In the genomic region with DNA sequence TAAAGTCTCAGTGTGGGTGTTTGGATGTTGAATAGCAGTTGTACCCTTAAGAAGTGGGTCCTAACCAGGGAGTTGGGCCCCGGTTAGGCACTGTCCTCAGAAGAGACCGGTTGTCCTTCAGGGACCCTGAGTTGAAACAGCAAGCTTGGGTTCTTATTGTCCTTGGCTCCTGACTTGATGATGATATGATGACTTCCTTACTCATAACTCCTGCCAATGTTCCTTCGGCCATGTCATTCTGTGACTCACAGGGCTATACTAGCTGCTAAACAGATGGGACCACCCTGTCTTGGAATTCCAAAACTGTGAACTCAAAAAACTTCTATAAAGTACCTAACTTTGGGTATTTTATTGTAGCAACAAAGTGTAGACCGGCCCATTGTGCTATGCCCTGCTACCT, we compare ENCODE assay signal across 11 mouse cellular contexts.
"Had no signal": no experiment of that assay in that cellular context is flagged by ENCODE, and none has a peak within 500 bp of the region (broad histone marks: within the 10 kb centered on the region; RNA-seq: fewer than 3 reads in every experiment).

No protein-coding gene starts in this region.

- ATAC-seq: liver, postnatal 0 days; midbrain, embryonic 15.5 days had no signal

- H3K4me2 ChIP-seq: liver, embryonic 11.5 days; midbrain, embryonic 11.5 days; midbrain, embryonic 15.5 days had no signal

- H3K27ac ChIP-seq: layer of hippocampus, adult 2 months; midbrain, embryonic 15.5 days had no signal

- H3K36me3 ChIP-seq: midbrain, embryonic 15.5 days had no signal

- H3K9me3 ChIP-seq: midbrain, embryonic 15.5 days had no signal

- H3K9ac ChIP-seq: liver, postnatal 0 days; midbrain, embryonic 15.5 days had no signal

- H3K4me3 ChIP-seq: layer of hippocampus, adult 2 months; midbrain, embryonic 15.5 days had no signal

- DNase-seq: kidney, postnatal 10 days; kidney, postnatal 4 days; left cerebral cortex, postnatal 4 days; liver, postnatal 0 days; lung, postnatal 36 days; right cerebral cortex, postnatal 14 days; thymus, postnatal 4 days had no signal
